Mouse (Mus musculus) olfactory bulb, adult 2 months (tissue): ENCODE data around the gene Rab42.

Experiments
- CTCF ChIP-seq: fragments of 200-500 bp; IDR thresholded peaks from 2 replicates; pipeline ENCODE4 v1.5.1; 2012; ENCODE audit warnings: low read depth, mild to moderate bottlenecking, low read length, moderate library complexity; ENCODE audit not compliant: insufficient read depth
- POLR2A ChIP-seq: fragments of 200-500 bp; IDR thresholded peaks from 2 replicates; pipeline ENCODE4 v1.6.1; 2012; ENCODE audit warnings: mild to moderate bottlenecking, low read depth, low read length, moderate library complexity; ENCODE audit not compliant: insufficient read depth

DNA sequence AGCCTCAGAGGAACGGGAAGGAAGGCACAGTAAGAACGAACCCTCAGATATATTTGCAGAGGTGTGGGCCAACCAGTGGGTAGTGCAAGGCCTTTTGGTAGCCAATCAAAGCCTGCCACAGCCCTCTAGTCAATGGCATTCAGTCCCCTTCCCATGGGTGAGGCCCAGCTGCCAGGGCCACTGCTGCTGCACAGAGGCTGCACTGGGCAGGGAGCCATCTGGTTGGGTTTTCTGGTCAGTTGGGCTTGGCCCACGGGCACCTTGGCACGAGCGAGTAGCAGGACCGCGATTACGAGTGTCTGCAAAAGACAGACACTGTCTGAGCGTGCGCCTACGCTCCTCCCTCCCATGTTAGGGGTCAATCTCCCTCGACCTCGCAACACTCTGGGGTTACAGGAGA lies 35.8 kb upstream of the Rab42 start:
- TF ChIP-seq CTCF, result no peak
- TF ChIP-seq POLR2A, result no peak
